Comparison of ENCODE assay signal across 25 mouse cellular contexts in genomic region chr12:104153656-104154055, GRCm38 (mm10). TPM values are rescaled to one million over a fixed set of nuclear protein-coding genes. Genes with fewer than 3 reads are reported as not detected.
DNase-seq lines count a peak whose midpoint lies in the region.
"Had no signal": no experiment of that assay in that cellular context is flagged by ENCODE, and none has a peak within 500 bp of the region (broad histone marks: within the 10 kb centered on the region; RNA-seq: fewer than 3 reads in every experiment).

Gene Serpina3c (minus strand): TSS chr12:104153870.

- 95% methylated on average over 2 of the region's 2 CpGs for WGBS in limb, embryonic 10.5 days

- peak; percentile 12 for DNase-seq in gastrocnemius, adult 18-20 months (ENCODE audit: low spot score)
- DNase-seq in gastrocnemius, postnatal 10 days: no peak
- peak; percentile 7 for DNase-seq in lung, postnatal 10 days
- no peak for DNase-seq in lung, postnatal 14 days
- no peak for DNase-seq in adrenal gland, adult 8-10 months
- DNase-seq in limb, embryonic 10.5 days (ENCODE audit: low spot score): peak; percentile 12
- no peak for DNase-seq in cerebellum, postnatal 4 days (ENCODE audit: low spot score in 2 of 2)
- DNase-seq: cerebellum, adult 11 months; cerebellum, postnatal 25 days; heart, postnatal 36 days; kidney, adult 8-10 months; kidney, postnatal 25 days; lung, postnatal 4 days; right cerebral cortex, adult 18-20 months; thymus, postnatal 25 days had no signal

- no peak within 1 kb of the TSS for H3K27ac ChIP-seq in limb, embryonic 10.5 days
- H3K27ac ChIP-seq: heart, embryonic 13.5 days; limb, embryonic 13.5 days; liver, embryonic 14.5 days; midbrain, embryonic 13.5 days had no signal

- no peaks in the 10 kb centered on the region for H3K4me1 ChIP-seq in limb, embryonic 10.5 days
- H3K4me1 ChIP-seq: heart, embryonic 13.5 days; limb, embryonic 13.5 days; midbrain, embryonic 13.5 days had no signal

- no peak within 1 kb of the TSS for H3K4me3 ChIP-seq in limb, embryonic 10.5 days
- H3K4me3 ChIP-seq: erythroblast, embryonic 14.5 days; heart, embryonic 13.5 days; limb, embryonic 13.5 days; midbrain, embryonic 13.5 days; myocyte had no signal

- no peaks in the 10 kb centered on the region for H3K9me3 ChIP-seq in limb, embryonic 10.5 days (replicated peaks)
- H3K9me3 ChIP-seq: heart, embryonic 13.5 days; midbrain, embryonic 13.5 days had no signal

- H3K27me3 ChIP-seq in limb, embryonic 10.5 days (ENCODE audit: low read depth, poor library complexity, severe bottlenecking): no peaks in the 10 kb centered on the region
- H3K27me3 ChIP-seq: heart, embryonic 13.5 days; limb, embryonic 13.5 days; midbrain, embryonic 13.5 days had no signal

- H3K36me3 ChIP-seq in limb, embryonic 10.5 days: no peaks in the 10 kb centered on the region
- H3K36me3 ChIP-seq: heart, embryonic 13.5 days; limb, embryonic 13.5 days; midbrain, embryonic 13.5 days had no signal

RNA-seq across cellular contexts. Expression of gene Serpina3c, which starts in this region (rescaled TPM):
- 1 to 10 TPM; 1.5 to 1.8 TPM for total RNA-seq in gastrocnemius, adult 18-20 months (2021)
- total RNA-seq in gastrocnemius, postnatal 10 days (2021): 1 to 10 TPM; 1.1 to 3.0 TPM
- total RNA-seq in adrenal gland, adult 8-10 months (2022): 10 to 100 TPM in 3 of 4 experiments, 1 to 10 TPM in 1; 8.3 to 18.3 (median 13.6) TPM
- polyA plus RNA-seq in limb, embryonic 10.5 days (2016; fragmentation: Nextera tagmentation; extraction: Ambion mirVana): 0.09 TPM in 1 of 2 replicates, not detected in the other
- total RNA-seq: left cerebral cortex, adult 8-10 months had no signal
- polyA plus RNA-seq: embryonic facial prominence, embryonic 11.5 days; erythroblast, embryonic 14.5 days; forebrain, embryonic 16.5 days; heart, embryonic 13.5 days; limb, embryonic 13.5 days; liver, embryonic 14.5 days; midbrain, embryonic 13.5 days; myocyte; stomach, embryonic 16.5 days had no signal

Comparison
In these comparisons a context has a peak if more than half of its experiments do, and no peak if none do; other contexts are left out.
1. DNase-seq: peak in gastrocnemius, adult 18-20 months (single experiment) and lung, postnatal 10 days (single experiment); none in gastrocnemius, postnatal 10 days (single experiment), lung, postnatal 14 days (single experiment), adrenal gland, adult 8-10 months (single experiment) and cerebellum, postnatal 4 days (0 of 2).
2. Peak in DNase-seq in limb, embryonic 10.5 days; RNA of the gene not detected or under 1 TPM.